Mouse (Mus musculus): ENCODE data around the gene Ubtf.
A peak's percentile ranks its signal among the peaks of the same experiment; 100 is the strongest.

- TF ChIP-seq POLR2A (IDR thresholded peaks at IDR 0.05; ENCODE audit: borderline replicate concordance, extremely low read depth, insufficient read depth, insufficient read length, poor library complexity, severe bottlenecking) (no peak), CTCF (IDR thresholded peaks at IDR 0.05; ENCODE audit: borderline replicate concordance, extremely low read depth, insufficient read depth, insufficient read length) (peak; percentile 42; the same call in 1 of the 2 replicates)
These were observed 20.1 kb upstream of the Ubtf start for GRCm38 (mm10) chr11:102339624-102340023.

Measured in brain, embryonic 14.5 days (tissue).